8 mouse cellular contexts compared by ENCODE assay signal in genomic region chr9:103008079-103008855, GRCm38 (mm10). TPM values are rescaled to one million over a fixed set of nuclear protein-coding genes. Genes with fewer than 3 reads are reported as not detected.
A peak's percentile ranks its signal among the peaks of the same experiment; 100 is the strongest.
DNase-seq lines count a peak whose midpoint lies in the region; ATAC-seq lines count a peak whose summit lies in the region.

No protein-coding gene starts in this region.

- peaks cover 31% of the 10 kb centered on the region for H3K4me1 ChIP-seq in heart, embryonic 15.5 days (replicated peaks)

- peak overlapping the region; percentile 49 for H3K4me3 ChIP-seq in heart, embryonic 15.5 days

- ATAC-seq in heart, embryonic 15.5 days (replicated peaks; ENCODE audit: insufficient number of reproducible peaks, insufficient read depth, low FRiP score, low read depth): peak; percentile 36
- no peak for ATAC-seq in megakaryocyte-erythroid progenitor cell, adult 5-6 weeks (replicated peaks; ENCODE audit: low FRiP score, low TSS enrichment, poor library complexity, severe bottlenecking)

- peak overlapping the region; percentile 46 for H3K9ac ChIP-seq in heart, embryonic 15.5 days

- intact Hi-C loops in heart, postnatal 25 days (cut with DNase I): no loop called here

- WGBS in heart, embryonic 15.5 days: under 1% methylated on average over 50 of the region's 50 CpGs

- no peaks in the 10 kb centered on the region for H3K36me3 ChIP-seq in heart, embryonic 15.5 days

- H3K9me3 ChIP-seq in heart, embryonic 15.5 days (replicated peaks): no peaks in the 10 kb centered on the region

- 0 out of 2 replicates have a peak, but pooled peaks cover 3% of the 10 kb centered on the region for H3K27me3 ChIP-seq in heart, embryonic 15.5 days

- H3K4me2 ChIP-seq in heart, embryonic 15.5 days: peak overlapping the region; percentile 97

- DNase-seq in heart, adult 11 months: peak; percentile 94
- DNase-seq in heart, postnatal 25 days (ENCODE audit: low spot score): no peak
- DNase-seq in cerebellum, postnatal 25 days: peak; percentile 13 to 23
- DNase-seq in kidney, postnatal 14 days: peak; percentile 53
- peak; percentile 69 to 81 for DNase-seq in lung, postnatal 4 days
- no peak for DNase-seq in testis, postnatal 10 days (ENCODE audit: low spot score)

- peak overlapping the region; percentile 76 for H3K27ac ChIP-seq in heart, embryonic 15.5 days

RNA-seq across cellular contexts. Expression of gene Slco2a1, which starts 19.8 kb away (rescaled TPM):
- total RNA-seq in heart, postnatal 25 days (2021): 1 to 10 TPM; 4.8 to 5.6 TPM
- 6.0 and 9.6 TPM in 2 replicates for polyA plus RNA-seq in heart, embryonic 15.5 days (2015; fragmentation: Nextera tagmentation; extraction: Ambion mirVana)
- not detected in 2 replicates for total RNA-seq in megakaryocyte-erythroid progenitor cell, adult 5-6 weeks (2014; fragmentation: Nextera tagmentation)
- not detected in 2 replicates for total RNA-seq in megakaryocyte-erythroid progenitor cell, adult 5-6 weeks (2017)

Comparison
In these comparisons a context has a peak if more than half of its experiments do, and no peak if none do; other contexts are left out.
1. DNase-seq: peak in heart, adult 11 months (single experiment), cerebellum, postnatal 25 days (2 of 2), kidney, postnatal 14 days (single experiment) and lung, postnatal 4 days (2 of 2); none in heart, postnatal 25 days (single experiment) and testis, postnatal 10 days (single experiment).
2. RNA of gene Slco2a1, which starts 19.8 kb away (total RNA-seq): 4.8 to 5.6 TPM in heart, postnatal 25 days; not detected in megakaryocyte-erythroid progenitor cell, adult 5-6 weeks; every median in the first group is over 4 times any median in the second.